Mouse (Mus musculus) stomach, postnatal 0 days (tissue): Measurements from ENCODE around the gene Fxyd3. TPM values are rescaled to one million over a fixed set of nuclear protein-coding genes. Genes with fewer than 3 reads are reported as not detected.
A peak's percentile ranks its signal among the peaks of the same experiment; 100 is the strongest.

Source experiments
- ATAC-seq: fragments of 200-750 bp; cut with Nextera tagmentation; 2 replicates; pipeline ENCODE4 v1.8.0; 2017; ENCODE audit not compliant: low FRiP score, low TSS enrichment
- DNase-seq: peaks from one replicate; pipeline ENCODE4 v3.0.0-alpha.2; 2016; ENCODE audit warnings: low spot score
- H3K27ac ChIP-seq: fragments of 300-500 bp; sonication (generic); replicated peaks from 2 replicates; pipeline ENCODE4 v1.5.1; 2014; ENCODE audit warnings: mild to moderate bottlenecking, control low read depth
- H3K27me3 ChIP-seq: fragments of 300-500 bp; sonication (generic); 2 replicates; pipeline ENCODE4 v1.6.1; 2014; ENCODE audit warnings: low read length; ENCODE audit not compliant: control insufficient read depth, insufficient read depth
- H3K36me3 ChIP-seq: fragments of 300-500 bp; sonication (generic); 2 replicates; pipeline ENCODE4 v1.6.1; 2014; ENCODE audit warnings: low read length, mixed read lengths; ENCODE audit not compliant: control insufficient read depth, insufficient read depth
- H3K4me1 ChIP-seq: fragments of 300-500 bp; sonication (generic); replicated peaks from 2 replicates; pipeline ENCODE4 v1.6.1; 2014; ENCODE audit warnings: antibody characterized with exemption; ENCODE audit not compliant: control insufficient read depth, insufficient read depth
- H3K4me2 ChIP-seq: fragments of 300-500 bp; sonication (generic); replicated peaks from 2 replicates; pipeline ENCODE4 v1.6.1; 2014; ENCODE audit warnings: low read depth, mild to moderate bottlenecking, control low read depth, moderate library complexity
- H3K4me3 ChIP-seq: fragments of 300-500 bp; sonication (generic); 2 replicates; pipeline ENCODE4 v1.5.1; 2014; ENCODE audit warnings: low read depth, low read length, control low read depth
- H3K9ac ChIP-seq: fragments of 300-500 bp; sonication (generic); 2 replicates; pipeline ENCODE4 v1.6.1; 2014; ENCODE audit warnings: mild to moderate bottlenecking, low read length, control low read depth, mixed read lengths
- H3K9me3 ChIP-seq: fragments of 300-500 bp; sonication (generic); 2 replicates; pipeline ENCODE4 v1.6.1; 2016; ENCODE audit warnings: low read length; ENCODE audit not compliant: control insufficient read depth
- CTCF ChIP-seq: IDR thresholded peaks from 2 replicates; pipeline ENCODE4 v1.5.1; 2016; ENCODE audit warnings: antibody characterized with exemption, low read depth, mild to moderate bottlenecking, moderate library complexity
- EP300 ChIP-seq: optimal IDR thresholded peaks from 2 replicates; pipeline ENCODE3; 2016; ENCODE audit warnings: antibody characterized with exemption
- WGBS: fragments of 180-500 bp; shearing (Covaris S2); extraction: QIAGEN DNeasy Blood & Tissue Kit; methylation state at CpG from one replicate; pipeline ENCODE4 v1.1.7; 2014; 5-methylcytosine and 5-hydroxymethylcytosine counted together
- polyA plus RNA-seq: library from polyadenylated mRNA; unstranded; fragments of >200 nt; fragmentation: Nextera tagmentation; extraction: Ambion mirVana; gene quantifications from 2 replicates; pipeline ENCODE4 v1.2.1, GENCODE M21; 2015

Fxyd3 gene
- polyA plus RNA-seq, 1 experiment from 2014 or later: 1,122 TPM

GRCm38 (mm10) chr7:31049846-31050281 is 26.6 kb downstream of the Fxyd3 start:
- 0 out of 2 replicates have a peak overlapping the region, but pooled peaks have one; percentile 4 for H3K9ac ChIP-seq
- no peak overlapping the region for H3K27ac ChIP-seq
- H3K4me3 ChIP-seq: peak overlapping the region; percentile 15; the same call in 1 of the 2 replicates
- WGBS: 4% methylated on average over 14 of the region's 15 CpGs
- no peak for ATAC-seq
- peak overlapping the region; percentile 35 for H3K4me2 ChIP-seq
- H3K4me1 ChIP-seq: peaks cover 3% of the 10 kb centered on the region
- TF ChIP-seq EP300 (no peak), CTCF (no peak)
- H3K27me3 ChIP-seq: 0 out of 2 replicates have a peak, but pooled peaks cover 3% of the 10 kb centered on the region
- no peaks in the 10 kb centered on the region for H3K9me3 ChIP-seq
- DNase-seq: no peak
- H3K36me3 ChIP-seq: no peaks in the 10 kb centered on the region

- no peak overlapping the region for H3K9ac ChIP-seq
- no peak overlapping the region for H3K27ac ChIP-seq
- ATAC-seq (no peak), DNase-seq (no peak)
- no peaks in the 10 kb centered on the region for H3K36me3 ChIP-seq
- TF ChIP-seq EP300: no peak
- peak; percentile 19; the same call in 1 of the 2 replicates for TF ChIP-seq CTCF
- 0 out of 2 replicates have a peak, but pooled peaks cover 3% of the 10 kb centered on the region for H3K27me3 ChIP-seq
- WGBS: 23% methylated on average over 5 of the region's 5 CpGs
- H3K4me2 ChIP-seq: no peak overlapping the region; the same call in 1 of the 2 replicates
- H3K9me3 ChIP-seq: no peaks in the 10 kb centered on the region
- H3K4me1 ChIP-seq: peaks cover 3% of the 10 kb centered on the region
- no peak overlapping the region for H3K4me3 ChIP-seq
Observed at GRCm38 (mm10) chr7:31049135-31049845, 27.2 kb downstream of the Fxyd3 start.

- H3K9ac ChIP-seq: peak within 1 kb of the TSS; percentile 38; the same call in 1 of the 2 replicates
- WGBS: 51% methylated on average over 10 of the region's 10 CpGs
- H3K4me3 ChIP-seq: peak within 1 kb of the TSS; percentile 27
- no peaks in the 10 kb centered on the region for H3K27me3 ChIP-seq
- peaks cover 11% of the 10 kb centered on the region for H3K4me1 ChIP-seq
- H3K9me3 ChIP-seq: no peaks in the 10 kb centered on the region
- peak within 1 kb of the TSS; percentile 53 for H3K4me2 ChIP-seq
- H3K27ac ChIP-seq: no peak within 1 kb of the TSS
- H3K36me3 ChIP-seq: no peaks in the 10 kb centered on the region
- no peak for TF ChIP-seq EP300
- no peak for DNase-seq
- ATAC-seq: no peak
Observed at GRCm38 (mm10) chr7:31042431-31042910, 34.0 kb downstream of the Fxyd3 start, which contains the start of gene Fxyd5. Gene Fxyd5 (minus strand): TSS chr7:31042481.

GRCm38 (mm10) chr7:31041662-31042315 is 34.7 kb downstream of the Fxyd3 start:
- H3K36me3 ChIP-seq: no peaks in the 10 kb centered on the region
- ATAC-seq: peak; percentile 78; the same call in 1 of the 2 replicates
- H3K27ac ChIP-seq: no peak overlapping the region
- peak overlapping the region; percentile 27 for H3K4me3 ChIP-seq
- WGBS: 5% methylated on average over 26 of the region's 28 CpGs
- H3K4me1 ChIP-seq: peaks cover 11% of the 10 kb centered on the region
- peak overlapping the region; percentile 38; the same call in 1 of the 2 replicates for H3K9ac ChIP-seq
- DNase-seq: peak; percentile 53
- no peaks in the 10 kb centered on the region for H3K9me3 ChIP-seq
- peak overlapping the region; percentile 53 for H3K4me2 ChIP-seq
- no peak for TF ChIP-seq EP300
- TF ChIP-seq CTCF: no peak
- H3K27me3 ChIP-seq: no peaks in the 10 kb centered on the region

GRCm38 (mm10) chr7:31041023-31041407 is 35.5 kb downstream of the Fxyd3 start:
- H3K9me3 ChIP-seq: no peaks in the 10 kb centered on the region
- 0 out of 2 replicates have a peak overlapping the region, but pooled peaks have one; percentile 53 for H3K4me2 ChIP-seq
- DNase-seq: no peak
- WGBS: 42% methylated on average over 8 of the region's 8 CpGs
- H3K27ac ChIP-seq: no peak overlapping the region
- H3K27me3 ChIP-seq: no peaks in the 10 kb centered on the region
- TF ChIP-seq EP300 (no peak), CTCF (no peak)
- peaks cover 11% of the 10 kb centered on the region for H3K4me1 ChIP-seq
- no peak overlapping the region for H3K4me3 ChIP-seq
- no peak overlapping the region for H3K9ac ChIP-seq
- ATAC-seq: no peak
- no peaks in the 10 kb centered on the region for H3K36me3 ChIP-seq
